In the genomic region with DNA sequence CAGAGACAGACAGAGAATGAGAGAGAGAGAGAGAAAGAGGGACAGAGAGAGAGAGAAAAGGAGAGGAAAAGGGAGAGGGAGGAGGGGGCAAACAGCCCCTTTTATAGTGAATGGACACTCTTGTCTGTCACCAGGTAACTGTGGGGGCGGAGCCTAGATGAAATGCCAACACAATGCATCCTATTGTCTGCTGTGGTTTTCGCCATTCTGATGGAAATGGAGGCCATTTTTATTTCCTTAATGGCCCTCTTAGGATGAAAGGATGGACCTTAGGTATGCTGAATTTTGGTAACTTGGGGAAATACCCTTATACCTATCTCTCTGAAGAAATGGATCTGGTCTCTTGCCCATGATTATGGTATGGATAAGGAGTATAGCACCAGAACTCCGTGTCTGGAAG, we compare ENCODE assay signal across 36 mouse cellular contexts. TPM values are rescaled to one million over a fixed set of nuclear protein-coding genes. Genes with fewer than 3 reads are reported as not detected.
"Had no signal": no experiment of that assay in that cellular context is flagged by ENCODE, and none has a peak within 500 bp of the region (broad histone marks: within the 10 kb centered on the region; RNA-seq: fewer than 3 reads in every experiment).

No protein-coding gene starts in this region.

- H3K9me3 ChIP-seq: heart, embryonic 13.5 days; heart, embryonic 15.5 days; hindbrain, embryonic 13.5 days; hindbrain, embryonic 15.5 days; kidney, embryonic 15.5 days; limb, embryonic 15.5 days; liver, embryonic 12.5 days had no signal

- H3K27ac ChIP-seq: gastrocnemius, adult 2 months; heart, adult 2 months; heart, embryonic 13.5 days; heart, embryonic 15.5 days; hindbrain, embryonic 13.5 days; hindbrain, embryonic 15.5 days; hindbrain, postnatal 0 days; kidney, embryonic 15.5 days; kidney, postnatal 0 days; limb, embryonic 13.5 days; limb, embryonic 15.5 days; liver, embryonic 12.5 days; liver, embryonic 14.5 days had no signal

- H3K9ac ChIP-seq: heart, embryonic 13.5 days; heart, embryonic 15.5 days; hindbrain, embryonic 13.5 days; hindbrain, embryonic 15.5 days; kidney, embryonic 15.5 days; limb, embryonic 13.5 days; limb, embryonic 15.5 days; liver, embryonic 12.5 days; liver, embryonic 14.5 days had no signal

- H3K4me3 ChIP-seq: gastrocnemius, adult 2 months; heart, adult 2 months; heart, embryonic 13.5 days; heart, embryonic 15.5 days; hindbrain, embryonic 13.5 days; hindbrain, embryonic 15.5 days; kidney, embryonic 15.5 days; limb, embryonic 13.5 days; limb, embryonic 15.5 days; liver, embryonic 12.5 days had no signal

- H3K4me1 ChIP-seq: heart, embryonic 13.5 days; heart, embryonic 15.5 days; kidney, embryonic 15.5 days; limb, embryonic 15.5 days; liver, embryonic 12.5 days had no signal

- H3K36me3 ChIP-seq: heart, embryonic 13.5 days; heart, embryonic 15.5 days; hindbrain, embryonic 13.5 days; hindbrain, embryonic 15.5 days; kidney, embryonic 15.5 days; limb, embryonic 13.5 days; limb, embryonic 15.5 days; liver, embryonic 12.5 days had no signal

- DNase-seq: gastrocnemius, adult 2 months; gastrocnemius, postnatal 10 days; gastrocnemius, postnatal 25 days; heart, adult 2 months; heart, postnatal 14 days; heart, postnatal 36 days; kidney, adult 11 months; kidney, adult 2 months; kidney, adult 9 months; kidney, postnatal 14 days; kidney, postnatal 36 days; layer of hippocampus, adult 9-11 months; layer of hippocampus, postnatal 36 days; left cerebral cortex, postnatal 4 days had no signal

RNA-seq across cellular contexts. Expression of gene Tcl1b2, which starts 58.5 kb away (rescaled TPM):
- total RNA-seq: gastrocnemius, adult 2 months; gastrocnemius, postnatal 10 days; gastrocnemius, postnatal 25 days; gastrocnemius, postnatal 4 days; granulocyte monocyte progenitor cell, adult 5-6 weeks; heart, adult 2 months; heart, postnatal 14 days; heart, postnatal 36 days; hematopoietic stem cell, adult 5-6 weeks; hindbrain, postnatal 0 days; layer of hippocampus, adult 18-20 months; layer of hippocampus, adult 8-10 months; layer of hippocampus, postnatal 14 days; layer of hippocampus, postnatal 36 days; left cerebral cortex, adult 18-20 months; left cerebral cortex, adult 8-10 months; left cerebral cortex, postnatal 10 days; left cerebral cortex, postnatal 25 days; left cerebral cortex, postnatal 4 days; liver, adult 2 months had no signal
